Mouse (Mus musculus) kidney, embryonic 16.5 days (tissue): ENCODE measurements around the gene Myl12a. TPM values are rescaled to one million over a fixed set of nuclear protein-coding genes. Genes with fewer than 3 reads are reported as not detected.
A peak's percentile ranks its signal among the peaks of the same experiment; 100 is the strongest.

Source experiments
- ATAC-seq: fragments of 200-750 bp; cut with Nextera tagmentation; 2 replicates; pipeline ENCODE4 v1.8.0; 2017; ENCODE audit warnings: moderate TSS enrichment; ENCODE audit not compliant: low FRiP score, low TSS enrichment
- H3K27ac ChIP-seq: fragments of 300-500 bp; sonication (generic); 2 replicates; pipeline ENCODE4 v1.5.1; 2014; ENCODE audit warnings: low read length
- H3K27me3 ChIP-seq: fragments of 300-500 bp; sonication (generic); 2 replicates; pipeline ENCODE4 v1.6.1; 2014; ENCODE audit warnings: low read length, control low read depth, mixed read lengths; ENCODE audit not compliant: insufficient read depth
- H3K36me3 ChIP-seq: fragments of 300-500 bp; sonication (generic); 2 replicates; pipeline ENCODE4 v1.6.1; 2014; ENCODE audit warnings: low read length, control low read depth, mixed read lengths; ENCODE audit not compliant: insufficient read depth
- H3K4me1 ChIP-seq: fragments of 300-500 bp; sonication (generic); 2 replicates; pipeline ENCODE4 v1.6.1; 2014; ENCODE audit warnings: low read length, control low read depth, mixed read lengths; ENCODE audit not compliant: insufficient read depth
- H3K4me2 ChIP-seq: fragments of 300-500 bp; sonication (generic); replicated peaks from 2 replicates; pipeline ENCODE4 v1.6.1; 2014; ENCODE audit warnings: low read depth, low read length
- H3K4me3 ChIP-seq: fragments of 300-500 bp; sonication (generic); 2 replicates; pipeline ENCODE4 v1.5.1; 2014; ENCODE audit warnings: mild to moderate bottlenecking, low read length
- H3K9ac ChIP-seq: fragments of 300-500 bp; sonication (generic); replicated peaks from 2 replicates; pipeline ENCODE4 v1.6.1; 2014; ENCODE audit warnings: low read length
- H3K9me3 ChIP-seq: fragments of 300-500 bp; sonication (generic); 2 replicates; pipeline ENCODE4 v1.6.1; 2016; ENCODE audit warnings: low read length, control low read depth
- WGBS: fragments of 180-500 bp; shearing (Covaris S2); extraction: QIAGEN DNeasy Blood & Tissue Kit; methylation state at CpG from one replicate; pipeline ENCODE4 v1.1.7; 2014; 5-methylcytosine and 5-hydroxymethylcytosine counted together
- polyA plus RNA-seq: library from polyadenylated mRNA; unstranded; fragments of >200 nt; fragmentation: Nextera tagmentation; extraction: Ambion mirVana; gene quantifications from 2 replicates; pipeline ENCODE4 v1.2.1, GENCODE M21; 2015

Myl12a gene
- polyA plus RNA-seq, 1 experiment from 2014 or later, result 696 TPM

GRCm38 (mm10) chr17:70993385-70993807 is 9.3 kb downstream of the Myl12a start:
- H3K9me3 ChIP-seq, result no peaks in the 10 kb centered on the region
- H3K36me3 ChIP-seq, result peaks cover 41% of the 10 kb centered on the region
- no peak overlapping the region for H3K4me2 ChIP-seq
- H3K4me1 ChIP-seq, result peaks cover 44% of the 10 kb centered on the region
- H3K4me3 ChIP-seq, result no peak overlapping the region
- H3K9ac ChIP-seq, result no peak overlapping the region
- H3K27me3 ChIP-seq, result no peaks in the 10 kb centered on the region
- 56% methylated on average over 3 of the region's 3 CpGs for WGBS
- H3K27ac ChIP-seq, result peak overlapping the region; percentile 5; the same call in 1 of the 2 replicates
- ATAC-seq, result no peak

DNA sequence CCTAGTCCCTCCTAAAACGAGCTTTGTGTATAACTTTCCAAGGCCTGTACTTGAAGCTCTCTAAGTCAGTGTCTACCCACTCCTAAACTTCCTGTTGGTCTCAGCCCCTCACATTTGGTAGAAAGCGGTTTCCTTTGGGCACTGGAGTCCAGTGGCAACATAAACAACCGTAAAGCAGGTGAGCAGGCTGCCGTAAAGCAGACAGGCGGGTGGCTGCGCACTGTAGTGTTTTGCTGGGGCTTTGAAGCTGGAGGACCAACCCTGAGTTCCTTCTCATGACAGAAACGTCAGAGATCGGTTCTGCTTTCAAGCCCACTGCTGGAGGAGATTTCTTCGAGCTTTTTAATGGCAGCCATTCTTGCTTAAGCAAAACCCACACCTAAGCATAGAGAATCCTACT is 10.0 kb downstream of the Myl12a start:
- peaks cover 37% of the 10 kb centered on the region for H3K4me1 ChIP-seq
- H3K27ac ChIP-seq, result no peak overlapping the region
- H3K4me3 ChIP-seq, result no peak overlapping the region
- ATAC-seq, result no peak
- peaks cover 41% of the 10 kb centered on the region for H3K36me3 ChIP-seq
- no peak overlapping the region for H3K9ac ChIP-seq
- H3K27me3 ChIP-seq, result no peaks in the 10 kb centered on the region
- WGBS, result 80% methylated on average over 9 of the region's 9 CpGs
- no peaks in the 10 kb centered on the region for H3K9me3 ChIP-seq
- H3K4me2 ChIP-seq, result no peak overlapping the region

GRCm38 (mm10) chr17:70991706-70992625 is 10.7 kb downstream of the Myl12a start:
- peak overlapping the region; percentile 98 for H3K27ac ChIP-seq
- H3K4me1 ChIP-seq, result peaks cover 42% of the 10 kb centered on the region
- H3K4me2 ChIP-seq, result peak overlapping the region; percentile 81; the same call in 1 of the 2 replicates
- no peak overlapping the region for H3K4me3 ChIP-seq
- 84% methylated on average over 16 of the region's 16 CpGs for WGBS
- H3K9ac ChIP-seq, result no peak overlapping the region
- no peak for ATAC-seq
- H3K27me3 ChIP-seq, result no peaks in the 10 kb centered on the region
- H3K9me3 ChIP-seq, result no peaks in the 10 kb centered on the region
- peaks cover 42% of the 10 kb centered on the region for H3K36me3 ChIP-seq

DNA sequence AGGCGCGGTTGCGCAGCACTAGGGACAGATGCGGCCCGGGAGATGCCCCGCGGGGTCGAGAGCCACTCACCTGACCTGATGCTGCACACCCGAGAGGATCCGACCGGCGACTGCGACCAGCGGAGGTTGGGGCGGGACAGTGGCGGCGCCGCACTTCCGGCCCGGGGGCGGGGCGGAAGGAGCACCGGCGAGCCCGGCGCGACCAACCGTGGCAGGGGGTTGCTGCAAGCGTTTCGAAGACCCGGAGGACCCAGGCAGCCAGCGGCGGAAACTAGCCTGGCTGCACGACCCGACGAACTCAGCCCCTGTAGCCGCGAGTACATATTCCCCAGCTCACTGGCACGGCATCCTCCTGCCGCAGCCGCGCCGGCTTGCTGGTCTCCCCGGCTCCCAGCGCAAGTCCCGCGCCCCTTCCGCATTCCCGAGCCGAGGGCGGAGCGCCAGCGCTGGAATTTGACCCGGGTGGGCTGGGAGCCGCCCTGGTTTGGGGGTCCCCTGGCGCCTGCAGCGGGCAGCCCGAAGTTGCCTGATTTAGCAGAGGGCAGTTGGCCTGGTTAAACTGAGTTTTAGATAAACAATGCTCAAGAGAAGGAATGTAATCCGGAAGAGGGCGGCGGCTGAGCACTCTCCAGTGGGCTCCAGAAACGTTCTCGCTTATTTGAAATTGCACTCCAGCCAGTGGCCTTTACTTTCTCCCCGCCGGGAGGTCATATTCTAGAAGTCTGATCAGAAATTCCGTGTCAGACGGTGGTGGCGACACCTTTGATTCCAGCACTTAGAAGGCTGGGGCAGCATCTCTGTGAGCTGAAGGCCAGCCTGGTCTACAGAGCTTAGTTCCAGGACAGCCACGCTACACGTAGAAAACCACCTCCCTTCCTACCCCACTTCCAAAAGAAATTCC is 12.0 kb downstream of the Myl12a start:
- Histone ChIP-seq H3K27me3 (no peaks in the 10 kb centered on the region), H3K9ac (peak overlapping the region; percentile 86), H3K4me2 (peak overlapping the region; percentile 81), H3K4me1 (peaks cover 47% of the 10 kb centered on the region), H3K4me3 (peak overlapping the region; percentile 94), H3K27ac (peak overlapping the region; percentile 98), H3K36me3 (peaks cover 38% of the 10 kb centered on the region), H3K9me3 (no peaks in the 10 kb centered on the region)
- WGBS, result under 1% methylated on average over 70 of the region's 70 CpGs
- ATAC-seq, result peak; percentile 90

DNA sequence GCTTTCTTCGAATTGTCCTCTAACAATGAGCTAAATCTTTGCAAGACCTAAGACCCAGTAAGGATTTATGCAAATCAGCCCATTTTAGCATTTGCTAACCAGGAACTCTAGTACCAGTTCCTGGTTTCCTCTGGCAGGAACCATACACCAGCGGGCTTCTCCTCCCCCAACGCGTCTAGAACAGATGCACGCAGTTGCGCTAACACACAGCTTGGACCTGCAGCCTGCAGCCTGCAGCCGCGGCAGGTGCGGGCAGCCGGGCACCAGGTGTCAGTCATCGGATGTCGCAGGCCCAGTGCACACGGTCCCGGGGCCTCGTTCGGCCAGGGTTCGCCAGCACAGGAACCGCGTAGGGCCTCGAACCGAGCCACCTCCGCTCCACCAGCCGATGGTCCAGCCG is 12.7 kb downstream of the Myl12a start:
- peak overlapping the region; percentile 98 for H3K27ac ChIP-seq
- peaks cover 47% of the 10 kb centered on the region for H3K4me1 ChIP-seq
- peaks cover 39% of the 10 kb centered on the region for H3K36me3 ChIP-seq

DNA sequence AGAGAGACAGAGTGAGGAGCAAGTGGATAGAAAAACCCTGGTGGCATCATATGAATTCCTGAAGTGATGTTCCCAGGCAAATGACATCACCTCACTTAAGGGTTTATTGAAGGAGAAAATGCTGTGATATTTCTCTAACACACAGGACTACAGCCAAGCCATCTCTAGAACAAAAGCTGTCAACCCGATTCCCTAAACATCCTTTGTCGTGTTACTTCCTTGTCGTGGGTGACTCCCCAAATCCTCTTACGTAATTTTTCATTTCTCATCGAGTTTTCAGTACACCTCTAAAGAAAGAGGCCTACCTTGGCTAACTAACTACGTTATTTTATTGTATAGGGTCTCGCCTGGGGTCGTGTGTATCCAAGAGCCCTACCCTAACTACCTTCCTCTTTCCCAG is 13.2 kb downstream of the Myl12a start:
- 38% methylated on average over 8 of the region's 8 CpGs for WGBS
- peak overlapping the region; percentile 98 for H3K27ac ChIP-seq
- peaks cover 47% of the 10 kb centered on the region for H3K4me1 ChIP-seq

More for the DNA sequence above, 12.7 kb downstream of the Myl12a start:
- WGBS, result under 1% methylated on average over 24 of the region's 24 CpGs
- peak overlapping the region; percentile 94 for H3K4me3 ChIP-seq
- peak overlapping the region; percentile 86 for H3K9ac ChIP-seq
- H3K27me3 ChIP-seq, result no peaks in the 10 kb centered on the region
- no peaks in the 10 kb centered on the region for H3K9me3 ChIP-seq
- peak; percentile 64 for ATAC-seq
- H3K4me2 ChIP-seq, result peak overlapping the region; percentile 81

GRCm38 (mm10) chr17:70988337-70988767 is 14.3 kb downstream of the Myl12a start:
- peak; percentile 43 for ATAC-seq
- Histone ChIP-seq H3K4me2 (peak overlapping the region; percentile 81), H3K9ac (peak overlapping the region; percentile 9; the same call in 1 of the 2 replicates), H3K27me3 (no peaks in the 10 kb centered on the region), H3K9me3 (no peaks in the 10 kb centered on the region), H3K27ac (peak overlapping the region; percentile 64), H3K4me1 (peaks cover 40% of the 10 kb centered on the region), H3K4me3 (peak overlapping the region; percentile 94; the same call in 1 of the 2 replicates), H3K36me3 (peaks cover 28% of the 10 kb centered on the region)
- 71% methylated on average over 12 of the region's 12 CpGs for WGBS

More for the DNA sequence above, 13.2 kb downstream of the Myl12a start:
- Histone ChIP-seq H3K4me2 (peak overlapping the region; percentile 81), H3K4me3 (peak overlapping the region; percentile 94), H3K27me3 (no peaks in the 10 kb centered on the region), H3K9me3 (no peaks in the 10 kb centered on the region), H3K9ac (peak overlapping the region; percentile 86), H3K36me3 (peaks cover 35% of the 10 kb centered on the region)
- ATAC-seq, result no peak

DNA sequence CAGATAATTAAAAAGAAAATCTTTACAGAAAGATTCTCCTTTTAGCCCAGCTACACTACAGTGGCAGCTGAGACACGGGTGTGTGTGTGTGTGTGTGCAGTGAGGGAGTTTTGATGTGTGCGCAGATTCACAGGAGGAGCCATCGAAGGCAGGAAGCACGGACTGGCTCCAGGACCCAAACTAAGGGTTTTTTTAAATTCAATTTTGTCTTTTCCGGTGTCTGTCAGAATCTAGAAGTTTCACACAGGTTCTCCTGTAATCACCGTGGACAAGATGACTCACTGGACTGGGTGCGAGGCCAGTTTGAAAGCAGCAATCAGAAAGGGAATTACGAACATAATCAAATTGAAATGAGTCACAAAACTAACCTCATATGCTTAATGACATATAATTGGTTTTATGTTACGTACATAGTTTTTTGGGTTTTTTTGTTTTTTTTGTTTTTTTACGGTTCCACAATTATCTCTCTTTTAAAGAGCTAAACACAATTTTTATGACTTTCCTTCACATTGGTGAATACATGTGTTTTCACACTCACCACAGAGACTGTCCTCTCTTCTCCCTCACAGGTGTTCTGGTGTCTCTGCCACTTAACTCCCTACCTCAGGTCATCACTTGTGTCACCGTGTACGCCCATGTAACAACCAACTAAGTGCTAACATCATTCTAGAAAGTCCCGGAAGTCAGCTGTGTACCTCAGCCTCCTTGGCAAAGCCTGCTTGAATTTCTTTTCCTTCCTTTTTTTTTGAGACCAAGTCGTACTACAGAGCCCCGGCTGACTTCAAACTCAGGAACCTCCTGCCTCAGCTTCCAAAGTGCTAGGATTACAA is 15.6 kb downstream of the Myl12a start:
- H3K4me3 ChIP-seq, result no peak overlapping the region
- H3K4me2 ChIP-seq, result no peak overlapping the region
- 88% methylated on average over 15 of the region's 15 CpGs for WGBS
- no peak for ATAC-seq
- H3K36me3 ChIP-seq, result peaks cover 24% of the 10 kb centered on the region
- no peaks in the 10 kb centered on the region for H3K9me3 ChIP-seq
- no peak overlapping the region for H3K9ac ChIP-seq
- peak overlapping the region; percentile 64; the same call in 1 of the 2 replicates for H3K27ac ChIP-seq
- H3K27me3 ChIP-seq, result no peaks in the 10 kb centered on the region
- peaks cover 38% of the 10 kb centered on the region for H3K4me1 ChIP-seq

GRCm38 (mm10) chr17:70986355-70986740 is 16.3 kb downstream of the Myl12a start:
- H3K27me3 ChIP-seq, result no peaks in the 10 kb centered on the region
- H3K27ac ChIP-seq, result no peak overlapping the region
- peaks cover 29% of the 10 kb centered on the region for H3K36me3 ChIP-seq
- no peak overlapping the region for H3K4me2 ChIP-seq
- no peak overlapping the region for H3K4me3 ChIP-seq
- H3K4me1 ChIP-seq, result peaks cover 31% of the 10 kb centered on the region
- 82% methylated on average over 6 of the region's 6 CpGs for WGBS
- no peak for ATAC-seq
- no peak overlapping the region for H3K9ac ChIP-seq
- no peaks in the 10 kb centered on the region for H3K9me3 ChIP-seq
